Mouse (Mus musculus) C2C12 (cell line): ENCODE measurements at regions not wholly inside any gene's neighbourhood (a gene's known extent, or its start where the extent isn't known, plus 50 kb on each side); places are given as distances from the start of the nearest gene placed in this dataset.

Source experiments
- CTCF ChIP-seq: IDR thresholded peaks from one replicate; pipeline ENCODE4 v1.5.1; 2011; ENCODE audit not compliant: control insufficient read depth, insufficient read depth, insufficient read length
- FOSL1 ChIP-seq: IDR thresholded peaks from one replicate; pipeline ENCODE4 v1.8.0; 2011; ENCODE audit warnings: mild to moderate bottlenecking, low read length; ENCODE audit not compliant: poor library complexity, insufficient read depth, severe bottlenecking
- MYOD1 ChIP-seq: IDR thresholded peaks from one replicate; pipeline ENCODE4 v1.6.1; 2011; ENCODE audit warnings: low read depth; ENCODE audit not compliant: control insufficient read depth, insufficient read length

- TF ChIP-seq FOSL1: no peak
- no peak for TF ChIP-seq CTCF
- no peak for TF ChIP-seq MYOD1
Measured at GRCm38 (mm10) chr12:47117504-47117903, 298.8 kb upstream of the Nova1 start.
